Mouse (Mus musculus) heart, adult 9 months (tissue): ENCODE data around the gene Cuedc1.

Source experiments
- DNase-seq, 2 experiments: peaks; one replicate each; pipeline ENCODE4 v3.0.0; 2022; ENCODE audit warnings: low spot score in 2 of 2

Cuedc1 gene

GRCm38 (mm10) chr11:88148015-88148637 lies 50.3 kb downstream of the Cuedc1 start:
- DNase-seq: no peak

GRCm38 (mm10) chr11:88148638-88149279 lies 50.9 kb downstream of the Cuedc1 start:
- peak; percentile 68 to 73 for DNase-seq

- DNase-seq: peak; percentile 60 to 67
Observed at GRCm38 (mm10) chr11:88151379-88152155, 53.7 kb downstream of the Cuedc1 start.

- no peak for DNase-seq
Observed at GRCm38 (mm10) chr11:88153880-88154279, 56.0 kb downstream of the Cuedc1 start.

- no peak for DNase-seq
Observed at GRCm38 (mm10) chr11:88154500-88154899, 56.6 kb downstream of the Cuedc1 start.

GRCm38 (mm10) chr11:88155451-88155850 lies 57.6 kb downstream of the Cuedc1 start:
- DNase-seq: peak; percentile 64 to 73

GRCm38 (mm10) chr11:88155998-88156397 lies 58.1 kb downstream of the Cuedc1 start:
- no peak for DNase-seq

GRCm38 (mm10) chr11:88156403-88156802 lies 58.5 kb downstream of the Cuedc1 start:
- DNase-seq: no peak

GRCm38 (mm10) chr11:88158842-88159246 lies 61.0 kb downstream of the Cuedc1 start:
- DNase-seq: peak; percentile 75 to 80

- peak in 1 of 2 experiments; percentile 56 for DNase-seq
Observed at GRCm38 (mm10) chr11:88159389-88159788, 61.5 kb downstream of the Cuedc1 start.

GRCm38 (mm10) chr11:88160316-88160715 lies 62.5 kb downstream of the Cuedc1 start:
- no peak for DNase-seq

- peak; percentile 78 for DNase-seq
Observed at GRCm38 (mm10) chr11:88161051-88161581, 63.3 kb downstream of the Cuedc1 start.

- DNase-seq: peak; percentile 92 to 93
Observed at GRCm38 (mm10) chr11:88161651-88162362, 63.9 kb downstream of the Cuedc1 start.

GRCm38 (mm10) chr11:88162740-88163139 lies 64.9 kb downstream of the Cuedc1 start:
- no peak for DNase-seq

- DNase-seq: no peak
Observed at GRCm38 (mm10) chr11:88164213-88164723, 66.4 kb downstream of the Cuedc1 start.

GRCm38 (mm10) chr11:88164801-88165377 lies 67.0 kb downstream of the Cuedc1 start:
- DNase-seq: peak; percentile 81 to 85

- DNase-seq: peak in 1 of 2 experiments; percentile 54
Observed at GRCm38 (mm10) chr11:88165683-88166364, 68.0 kb downstream of the Cuedc1 start.

- no peak for DNase-seq
Observed at GRCm38 (mm10) chr11:88166471-88166870, 68.6 kb downstream of the Cuedc1 start.

- DNase-seq: no peak
Observed at GRCm38 (mm10) chr11:88168611-88169010, 70.8 kb downstream of the Cuedc1 start.

- DNase-seq: no peak
Observed at GRCm38 (mm10) chr11:88169531-88170040, 71.7 kb downstream of the Cuedc1 start.
